Mouse (Mus musculus): ENCODE results near the gene Capns1.
"Not testable (repeated sequence)": the region's sequence is repeated elsewhere in the genome, so short reads cannot be mapped to it uniquely, and the experiment has no call there.

The Capns1 gene

GRCm38 (mm10) chr7:30198481-30198971 is at the start of gene Capns1:
Gene Capns1, minus strand, starts transcription at chr7:30198811.
- DNase-seq, result peak; percentile 75 to 77

- DNase-seq, result not testable (repeated sequence)
These were observed 38.8 kb upstream of the Capns1 start for GRCm38 (mm10) chr7:30237374-30237773.

GRCm38 (mm10) chr7:30235625-30236024 is 37.0 kb upstream of the Capns1 start, which contains the start of gene Ovol3:
Gene Ovol3, minus strand, starts transcription at chr7:30235725.
- no peak for DNase-seq

DNA sequence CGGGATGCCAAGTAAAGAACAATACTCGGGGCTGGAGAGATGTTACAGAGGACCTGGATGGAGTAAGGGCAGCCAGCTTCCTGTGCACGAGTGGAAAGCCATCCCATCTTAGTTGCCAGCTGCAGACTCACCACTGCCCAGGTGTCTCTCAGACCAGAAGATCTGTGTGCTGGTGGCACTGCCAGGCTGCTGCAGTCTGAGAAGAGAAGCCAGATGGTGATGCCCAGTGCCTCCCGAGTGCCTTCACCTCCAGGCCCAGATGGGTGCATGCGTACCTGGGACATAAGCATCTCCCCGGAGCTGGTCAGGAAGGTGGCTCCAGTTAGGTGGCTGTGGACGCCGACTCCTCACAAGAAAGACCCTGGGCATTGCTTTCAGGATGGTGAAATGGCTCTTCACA is 36.5 kb upstream of the Capns1 start:
- DNase-seq, result no peak

DNA sequence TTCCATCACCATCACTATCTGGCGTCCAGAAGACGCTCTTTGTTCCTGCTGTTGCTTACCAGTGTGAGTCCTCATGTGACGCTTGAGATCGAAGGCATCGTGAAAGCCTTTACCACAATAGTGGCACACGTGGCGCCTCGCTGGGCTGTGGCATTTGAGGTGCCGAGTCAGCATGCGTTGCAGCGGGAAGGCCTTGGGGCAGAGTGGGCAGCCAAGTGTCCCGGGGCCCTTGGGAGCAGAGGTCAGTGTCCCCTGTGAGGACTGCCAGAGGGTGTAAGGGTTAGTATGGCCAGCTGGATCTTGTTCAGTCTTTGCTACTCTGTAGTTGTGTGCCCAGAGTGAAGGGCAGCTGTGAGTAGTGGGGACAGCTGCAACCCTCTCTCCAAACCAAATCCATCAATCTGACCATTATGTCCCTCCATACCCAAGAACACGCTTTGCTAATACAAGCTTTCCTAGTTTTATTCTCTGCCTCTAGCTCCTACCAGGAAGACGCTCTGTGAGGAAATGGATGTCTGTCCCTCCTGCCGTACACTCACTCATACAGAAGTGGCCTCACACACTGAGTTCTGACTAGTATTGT is 35.8 kb upstream of the Capns1 start:
- DNase-seq, result no peak

DNA sequence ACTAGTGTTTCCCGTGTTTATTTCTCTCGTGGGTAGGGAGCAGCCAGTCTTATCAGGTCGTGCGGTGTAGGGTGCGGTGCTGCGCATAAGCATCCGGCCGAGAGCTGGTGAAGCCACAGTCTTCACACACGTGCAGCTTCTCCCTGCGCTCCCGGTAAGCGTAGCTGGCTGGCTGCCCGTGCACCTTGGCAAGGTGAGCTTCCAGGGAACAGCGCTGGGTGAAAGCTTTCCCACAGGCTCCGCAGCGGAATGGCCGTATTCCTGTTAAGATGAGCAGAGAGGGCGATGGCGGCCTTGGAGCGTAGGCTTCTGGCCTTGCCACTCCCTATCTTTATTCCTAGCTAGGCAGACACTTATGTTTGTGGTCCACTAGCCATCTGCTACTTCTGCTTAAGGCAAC is 34.8 kb upstream of the Capns1 start:
- DNase-seq, result peak; percentile 53 to 74

DNA sequence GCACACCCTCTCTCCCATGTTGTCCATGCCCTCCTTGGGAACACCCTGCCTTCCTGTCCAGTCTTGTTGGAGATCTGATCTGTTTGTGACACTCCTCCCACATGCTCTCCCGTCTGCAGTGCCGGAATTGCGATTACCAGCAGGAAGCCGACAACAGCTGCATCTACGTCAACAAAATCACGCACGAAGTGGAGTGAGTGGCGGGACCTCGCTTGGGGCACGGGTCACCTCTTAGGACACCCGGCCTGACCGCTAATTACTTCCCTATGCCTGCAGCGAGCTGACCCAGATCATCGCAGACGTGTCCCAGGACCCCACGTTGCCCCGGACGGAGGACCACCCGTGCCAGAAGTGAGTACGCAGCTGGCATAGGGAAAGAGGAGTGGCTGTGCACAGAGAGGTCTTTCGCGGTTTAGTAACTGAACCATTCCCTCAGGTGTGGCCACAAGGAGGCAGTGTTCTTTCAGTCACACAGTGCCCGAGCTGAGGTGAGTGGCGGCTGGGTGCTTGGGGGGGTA is 34.1 kb upstream of the Capns1 start:
- peak; percentile 68 to 88 for DNase-seq

GRCm38 (mm10) chr7:30231669-30232454 is 33.3 kb upstream of the Capns1 start, which contains the start of the genes Polr2i and Tbcb:
Gene Polr2i, plus strand, starts transcription at chr7:30231948.
Gene Tbcb, minus strand, starts transcription at chr7:30232272.
- DNase-seq, result peak; percentile 98

DNA sequence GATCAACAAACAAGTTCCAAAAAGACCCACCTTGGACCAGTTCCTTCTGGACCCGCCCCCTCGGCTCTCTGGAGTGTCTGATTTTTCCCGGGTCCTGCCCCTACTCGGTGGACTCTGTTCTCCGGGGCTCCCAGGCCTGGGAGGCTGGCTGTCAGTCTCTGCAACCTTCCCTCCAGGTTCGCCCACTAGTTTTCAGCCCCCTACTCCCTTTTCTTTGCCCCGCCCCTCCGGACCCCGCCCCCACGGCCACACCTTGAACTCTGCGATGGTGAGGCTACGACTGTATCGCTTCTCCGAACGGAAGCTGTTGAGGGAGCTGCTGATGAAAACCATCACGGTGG is 32.7 kb upstream of the Capns1 start:
- no peak for DNase-seq

GRCm38 (mm10) chr7:30224206-30224605 is 25.6 kb upstream of the Capns1 start:
- no peak for DNase-seq

DNA sequence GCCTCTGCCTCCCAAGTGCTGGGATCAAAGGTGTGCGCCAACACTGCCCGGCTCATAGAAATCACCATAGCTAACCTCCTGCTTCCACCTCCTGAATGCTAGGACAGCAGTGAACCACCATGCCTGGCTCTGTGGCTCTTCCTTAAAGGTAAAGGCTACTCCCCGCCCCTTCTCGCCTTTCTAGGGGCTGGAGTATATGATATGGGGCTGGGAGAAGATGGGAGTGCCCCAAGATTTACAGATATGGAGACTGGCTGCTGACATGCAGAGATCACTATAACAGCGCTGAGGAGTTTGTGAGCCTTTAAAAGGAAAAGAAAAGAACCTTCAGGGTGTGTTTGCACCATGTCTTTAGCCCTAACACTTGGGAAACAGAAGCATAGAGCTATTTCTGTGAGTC is 23.6 kb upstream of the Capns1 start:
- DNase-seq, result no peak

GRCm38 (mm10) chr7:30221433-30221832 is 22.8 kb upstream of the Capns1 start:
- no peak for DNase-seq

GRCm38 (mm10) chr7:30220008-30220356 is 21.4 kb upstream of the Capns1 start:
- DNase-seq, result no peak

- peak; percentile 61 to 67 for DNase-seq
These were observed 20.8 kb upstream of the Capns1 start for GRCm38 (mm10) chr7:30219293-30220007.

DNA sequence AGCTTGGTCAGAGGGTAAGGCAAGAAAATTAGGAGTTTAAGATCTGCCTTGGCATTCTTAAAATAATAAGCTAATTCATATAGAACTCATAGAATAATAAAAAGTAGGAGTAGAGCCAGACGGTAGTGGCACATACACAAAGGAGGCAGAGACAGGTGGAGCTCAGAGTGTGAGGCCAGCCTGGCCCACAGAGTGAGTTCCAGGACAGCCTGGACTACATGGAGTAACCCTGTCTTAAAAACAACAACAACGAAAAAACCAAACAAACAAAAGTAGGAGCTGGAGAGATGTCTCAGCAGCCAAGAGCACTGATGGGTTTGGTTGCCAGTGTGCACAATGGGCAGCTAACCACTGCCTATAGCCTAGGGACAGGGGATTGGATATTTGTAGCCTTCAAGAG is 18.7 kb upstream of the Capns1 start:
- no peak for DNase-seq

GRCm38 (mm10) chr7:30216723-30217151 is 18.1 kb upstream of the Capns1 start:
- peak; percentile 92 to 95 for DNase-seq

GRCm38 (mm10) chr7:30215875-30216274 is 17.3 kb upstream of the Capns1 start:
- DNase-seq, result no peak

GRCm38 (mm10) chr7:30213881-30214280 is 15.3 kb upstream of the Capns1 start:
- no peak for DNase-seq

DNA sequence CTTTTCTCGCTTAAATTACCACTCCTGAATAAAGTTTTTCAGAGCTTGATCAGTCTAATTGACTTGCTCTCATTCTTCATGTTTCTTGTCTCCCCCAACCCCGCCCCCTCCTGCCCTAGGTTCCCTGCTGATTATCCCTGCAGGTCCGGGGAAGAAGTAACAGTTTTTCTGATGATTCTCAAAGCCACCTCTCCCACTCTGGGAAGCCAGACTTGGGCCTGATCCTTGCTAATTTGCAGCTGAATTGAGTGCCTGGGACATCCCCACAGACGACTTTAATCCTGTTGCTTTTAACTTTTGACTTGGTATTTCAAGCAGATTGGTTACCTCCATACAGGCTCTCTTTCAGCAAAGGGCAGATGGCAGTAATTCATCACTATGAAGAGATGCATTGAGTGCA is 12.4 kb upstream of the Capns1 start:
- DNase-seq, result no peak

GRCm38 (mm10) chr7:30206364-30206763 is 7.8 kb upstream of the Capns1 start:
- not testable (repeated sequence) for DNase-seq

GRCm38 (mm10) chr7:30205383-30205782 is 6.8 kb upstream of the Capns1 start:
- DNase-seq, result peak; percentile 87 to 88

GRCm38 (mm10) chr7:30204380-30204779 is 5.8 kb upstream of the Capns1 start:
- no peak for DNase-seq
